Mouse (Mus musculus) gastrocnemius, postnatal 25 days (tissue): ENCODE measurements at regions not wholly inside any gene's neighbourhood (a gene's known extent, or its start where the extent isn't known, plus 50 kb on each side); places are given as distances from the start of the nearest gene placed in this dataset.
"Not testable (repeated sequence)": the region's sequence is repeated elsewhere in the genome, so short reads cannot be mapped to it uniquely, and the experiment has no call there.

Experiments used
- DNase-seq: peaks from one replicate; pipeline ENCODE4 v3.0.0; 2022

- not testable (repeated sequence) for DNase-seq
Observed at GRCm38 (mm10) chr1:184669173-184669572, 63.2 kb downstream of the Hlx start.

- no peak for DNase-seq
Observed at GRCm38 (mm10) chr1:184668428-184668827, 64.0 kb downstream of the Hlx start.

GRCm38 (mm10) chr1:184668022-184668421 is 64.4 kb downstream of the Hlx start:
- no peak for DNase-seq

DNA sequence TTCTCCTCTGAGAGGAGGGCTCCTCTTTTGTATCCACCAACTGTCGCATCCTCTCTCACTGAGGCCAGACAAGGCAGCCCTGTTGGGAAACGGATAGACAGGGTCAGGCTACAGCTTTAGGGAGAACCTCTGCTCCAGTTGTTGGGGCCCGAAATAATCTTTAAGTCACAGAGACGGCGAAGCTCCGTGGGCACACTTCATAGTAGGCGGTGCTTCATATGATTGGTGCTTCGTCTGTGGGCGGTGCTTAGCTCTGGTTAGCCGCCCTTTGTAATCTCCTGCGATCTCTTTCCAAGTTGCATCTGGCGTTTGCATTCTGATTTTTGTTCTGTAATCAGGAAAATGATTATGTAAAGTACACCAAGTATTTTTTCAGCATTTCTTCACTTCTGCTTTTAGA is 67.2 kb downstream of the Hlx start:
- no peak for DNase-seq

GRCm38 (mm10) chr1:184664098-184664375 is 68.4 kb downstream of the Hlx start:
- DNase-seq = no peak

DNA sequence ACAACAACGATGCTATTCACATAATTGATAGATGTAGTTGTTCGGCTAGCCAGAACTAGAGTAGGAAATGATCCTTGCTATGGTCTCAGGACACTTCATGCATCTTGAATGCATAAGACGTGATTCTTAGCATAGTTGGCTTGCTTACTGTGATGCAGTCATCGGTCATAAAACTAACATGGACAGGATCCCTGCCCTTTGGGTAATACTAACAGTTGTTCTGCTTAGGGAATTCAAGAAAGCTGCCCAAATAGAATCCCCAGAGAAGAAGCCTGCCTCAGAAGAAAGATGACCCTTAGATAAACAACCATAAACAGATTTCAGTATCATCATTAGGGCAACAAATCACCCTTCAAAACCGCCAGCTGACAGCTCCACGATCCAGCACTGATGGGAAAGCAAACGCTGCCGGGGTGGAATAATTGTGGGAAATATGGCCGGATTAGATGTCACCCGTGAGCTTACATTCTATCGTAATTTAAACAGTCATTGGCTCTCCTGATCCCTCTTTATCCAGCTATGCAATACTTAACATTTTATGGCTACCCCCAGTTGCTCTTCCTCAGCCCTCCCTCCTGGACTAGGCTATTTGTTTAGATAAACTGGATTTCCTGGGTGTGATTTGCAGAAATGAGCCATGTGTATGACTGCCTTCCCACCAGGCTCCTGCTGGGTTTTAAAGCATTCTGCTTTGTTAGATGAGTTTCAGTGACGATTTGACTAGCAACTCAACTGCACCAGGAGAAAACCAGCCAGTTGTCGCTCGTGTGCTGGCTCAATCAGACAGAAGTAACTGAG is 68.9 kb downstream of the Hlx start:
- no peak for DNase-seq

GRCm38 (mm10) chr1:184650541-184651105 is 81.8 kb downstream of the Hlx start:
- no peak for DNase-seq

GRCm38 (mm10) chr1:184647920-184648540 is 84.4 kb downstream of the Hlx start:
- DNase-seq = no peak

- no peak for DNase-seq
Observed at GRCm38 (mm10) chr1:184644767-184645598, 87.4 kb downstream of the Hlx start.

DNA sequence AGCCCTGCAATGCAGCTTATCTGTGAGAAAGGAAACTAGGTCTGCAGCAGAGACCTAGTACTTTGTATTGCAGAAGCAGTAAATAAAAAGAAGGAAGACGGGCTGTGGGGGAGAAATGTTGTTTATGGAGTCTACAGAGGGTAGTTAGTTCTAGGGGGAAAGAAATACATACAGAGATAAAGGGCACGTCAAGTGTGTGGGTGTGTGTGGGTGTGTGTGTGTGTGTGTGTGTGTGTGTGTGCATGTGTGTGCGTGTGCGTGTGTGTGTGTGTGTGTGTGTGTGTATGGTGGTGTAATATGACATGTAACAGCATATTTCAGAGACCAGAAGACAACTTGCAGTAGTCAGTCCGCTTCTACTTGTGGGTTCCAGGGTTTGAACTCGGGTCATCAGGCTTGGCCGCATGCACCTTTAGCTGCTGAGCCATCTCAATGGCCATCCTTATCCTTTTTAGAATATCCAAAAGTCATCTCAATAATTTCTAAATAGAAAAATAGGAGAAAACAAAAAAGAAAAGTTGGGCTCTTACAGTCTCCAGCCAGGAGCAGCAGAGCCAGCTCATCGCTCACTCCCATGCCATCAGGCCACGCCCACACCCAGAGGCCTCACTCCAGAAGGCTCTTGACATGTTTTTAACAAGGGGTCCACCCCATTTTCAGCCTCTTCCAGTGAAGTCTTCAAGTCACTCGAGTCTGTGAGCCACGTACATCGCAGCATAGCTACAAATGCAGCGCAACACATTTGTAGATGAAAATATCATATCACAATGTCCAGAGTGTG is 101.5 kb downstream of the Hlx start:
- no peak for DNase-seq

GRCm38 (mm10) chr1:184629194-184629593 is 103.2 kb downstream of the Hlx start:
- no peak for DNase-seq

DNA sequence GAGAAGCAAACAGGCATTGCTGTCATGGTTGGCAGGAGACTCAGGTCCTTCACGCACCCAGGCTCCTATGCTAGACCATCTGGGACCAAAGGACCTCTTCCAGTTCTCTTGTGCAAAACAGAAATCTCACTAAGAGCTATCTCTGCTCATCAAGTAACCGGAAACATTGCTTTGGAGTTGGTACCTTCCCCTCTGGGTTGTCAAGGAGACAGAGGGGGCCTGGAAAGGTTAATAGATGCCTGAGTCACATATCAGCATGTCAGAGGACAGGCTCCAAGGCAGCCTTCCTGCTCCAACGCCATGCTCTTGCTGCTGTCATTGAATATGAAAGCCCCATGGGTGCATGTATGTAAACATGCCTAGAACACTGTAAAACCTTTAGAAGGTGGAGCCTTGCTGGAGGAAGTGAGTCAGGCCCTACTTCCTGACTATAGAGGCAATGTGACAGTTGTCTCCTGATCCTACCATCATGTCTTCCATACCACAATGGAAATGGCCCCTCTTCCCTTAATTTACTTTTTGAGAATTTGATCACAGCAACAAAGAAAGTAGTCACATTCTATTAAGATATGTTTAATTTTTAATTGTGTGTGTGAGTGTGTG is 103.8 kb downstream of the Hlx start:
- DNase-seq = no peak

DNA sequence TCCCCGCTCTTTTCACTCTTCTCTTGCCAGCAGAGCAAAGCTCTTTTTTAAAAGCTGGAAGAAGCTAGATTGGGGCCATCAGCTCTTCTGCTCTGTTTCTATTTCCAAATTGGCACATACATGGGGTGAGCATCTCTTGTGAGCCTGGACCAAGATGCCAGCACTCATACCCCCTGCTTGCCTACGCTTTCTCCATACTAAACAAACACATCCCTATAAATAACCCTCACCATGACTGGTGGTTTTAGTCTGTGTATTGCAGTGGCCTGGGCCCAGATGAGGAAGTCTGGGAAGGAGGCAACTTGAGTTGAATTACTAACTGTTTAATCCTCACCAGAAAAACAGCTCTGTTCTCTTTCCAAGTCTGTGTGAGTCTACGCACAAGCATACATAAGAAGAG is 110.0 kb downstream of the Hlx start:
- DNase-seq = no peak

DNA sequence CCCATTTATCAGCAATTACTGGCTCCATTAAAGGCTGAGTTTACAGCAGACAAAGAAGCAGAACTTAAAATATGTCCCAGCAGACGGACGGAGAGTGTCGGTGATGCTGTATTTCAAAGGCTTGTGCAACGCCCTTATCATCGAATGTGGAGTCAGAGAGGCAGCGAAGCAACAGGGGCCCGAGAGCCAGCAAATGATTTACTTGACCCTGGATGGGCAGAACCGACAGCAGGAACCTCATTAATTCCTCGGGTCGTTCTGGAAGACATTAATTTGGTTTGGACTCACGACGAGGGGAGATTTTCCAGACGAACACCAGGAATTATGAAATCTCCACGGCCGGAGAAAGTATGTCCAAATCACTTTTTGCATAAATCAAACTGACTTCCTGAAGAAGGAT is 110.5 kb downstream of the Hlx start:
- DNase-seq = no peak

- DNase-seq = no peak
Observed at GRCm38 (mm10) chr1:184617853-184618454, 114.5 kb downstream of the Hlx start.

DNA sequence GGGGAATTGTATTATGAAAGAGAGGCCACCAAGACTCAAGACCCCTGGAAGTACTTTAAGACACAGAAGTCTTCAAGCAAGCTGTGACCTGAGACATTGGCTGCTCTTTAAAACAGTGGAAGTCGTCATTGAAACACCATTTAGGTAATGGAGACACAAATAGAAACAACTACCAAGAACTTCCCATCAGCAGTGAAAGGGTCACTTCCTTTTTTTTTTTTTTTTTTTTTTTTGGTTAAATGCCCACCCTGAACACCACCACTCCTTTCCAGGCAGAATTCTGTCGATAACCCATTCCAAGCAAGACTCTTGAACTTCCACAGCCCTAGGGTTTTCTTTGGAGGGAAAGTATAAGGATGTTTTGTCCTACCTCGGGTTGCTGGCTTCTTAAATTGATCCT is 116.4 kb downstream of the Hlx start:
- DNase-seq = no peak

- no peak for DNase-seq
Observed at GRCm38 (mm10) chr1:184614699-184615415, 117.6 kb downstream of the Hlx start.

GRCm38 (mm10) chr1:184612880-184613279 is 119.5 kb downstream of the Hlx start:
- no peak for DNase-seq

DNA sequence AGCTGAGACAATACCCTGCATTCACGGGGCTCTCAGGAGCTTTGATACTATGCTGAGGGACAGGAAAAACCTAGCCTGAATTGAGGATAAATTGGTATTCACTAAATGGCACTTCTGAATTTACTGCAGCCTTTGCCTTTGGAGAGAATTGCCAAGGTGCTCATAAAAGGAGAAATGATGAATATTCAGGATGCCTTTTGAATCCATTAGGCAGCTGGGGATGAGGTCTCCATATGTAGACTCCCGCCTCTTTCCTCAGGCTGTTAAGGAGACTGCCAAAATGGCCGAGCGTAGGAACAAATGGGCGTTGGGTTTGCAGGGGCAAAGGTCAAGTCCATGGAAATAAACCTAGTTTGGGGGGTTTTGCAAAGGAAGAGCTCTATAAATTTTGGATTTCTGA is 123.5 kb downstream of the Hlx start:
- no peak for DNase-seq

GRCm38 (mm10) chr1:184608338-184608737 is 124.1 kb downstream of the Hlx start:
- DNase-seq = no peak

GRCm38 (mm10) chr1:184606541-184606940 is 125.9 kb downstream of the Hlx start:
- DNase-seq = no peak
